10 mouse cellular contexts compared by ENCODE assay signal in the genomic region with DNA sequence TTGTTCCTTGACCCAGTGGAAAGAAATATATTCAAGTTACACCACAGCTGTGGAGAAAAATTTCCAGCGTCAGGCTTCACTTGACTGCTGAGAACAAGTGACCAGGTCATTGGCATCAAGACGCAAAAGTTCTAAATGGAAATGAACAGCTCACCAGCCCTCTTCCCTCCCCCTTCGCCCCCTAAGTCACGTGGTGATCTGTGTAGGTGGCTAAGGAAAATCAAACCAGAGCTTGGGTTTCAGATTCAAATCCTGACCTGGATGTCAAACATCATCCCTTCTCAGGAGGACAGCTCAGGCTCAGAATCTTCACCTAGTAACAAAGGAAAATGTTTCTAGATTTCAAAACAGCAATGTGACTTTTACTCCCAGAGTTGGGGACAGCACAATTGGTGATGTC. TPM values are rescaled to one million over a fixed set of nuclear protein-coding genes. Genes with fewer than 3 reads are reported as not detected.
A peak's percentile ranks its signal among the peaks of the same experiment; 100 is the strongest.
DNase-seq lines count a peak whose midpoint lies in the region; ATAC-seq and TF ChIP-seq lines count a peak whose summit lies in the region.
"Had no signal": no experiment of that assay in that cellular context is flagged by ENCODE, and none has a peak within 500 bp of the region (broad histone marks: within the 10 kb centered on the region; RNA-seq: fewer than 3 reads in every experiment).

No protein-coding gene starts in this region.

- TF ChIP-seq CTCF in thymus, adult 2 months (IDR thresholded peaks at IDR 0.05; ENCODE audit: borderline replicate concordance, control insufficient read depth, extremely low read depth, insufficient read depth, low read length, poor library complexity): no peak

- H3K9ac ChIP-seq in intestine, embryonic 14.5 days (ENCODE audit: low read length): no peak overlapping the region
- H3K9ac ChIP-seq in intestine, embryonic 15.5 days: no peak overlapping the region

- TF ChIP-seq POLR2A in thymus, adult 2 months (IDR thresholded peaks at IDR 0.05; ENCODE audit: control insufficient read depth, extremely low read depth, insufficient read depth, low read length, poor library complexity): no peak

- peaks cover under 1% of the 10 kb centered on the region; the same call in 1 of the 2 replicates for H3K4me1 ChIP-seq in intestine, embryonic 14.5 days (replicated peaks; ENCODE audit: control insufficient read depth, insufficient read depth, low read length)
- peaks cover 9% of the 10 kb centered on the region for H3K4me1 ChIP-seq in intestine, embryonic 15.5 days (replicated peaks)
- H3K4me1 ChIP-seq in thymus, adult 2 months (replicated peaks; ENCODE audit: control insufficient read depth, insufficient read depth, low read length): peaks cover 28% of the 10 kb centered on the region

- WGBS in intestine, embryonic 14.5 days: 63% methylated on average over 4 of the region's 4 CpGs
- WGBS in intestine, embryonic 15.5 days: 63% methylated on average over 4 of the region's 4 CpGs
- 43% methylated on average over 4 of the region's 4 CpGs for WGBS in thymus, adult 2 months

- H3K27ac ChIP-seq in intestine, embryonic 14.5 days (ENCODE audit: low read depth): no peak overlapping the region
- no peak overlapping the region for H3K27ac ChIP-seq in intestine, embryonic 15.5 days
- peak overlapping the region; percentile 22 for H3K27ac ChIP-seq in thymus, adult 2 months (ENCODE audit: control insufficient read depth, insufficient read depth, low read length)

- H3K4me3 ChIP-seq in intestine, embryonic 14.5 days (ENCODE audit: low read depth, low read length): no peak overlapping the region
- no peak overlapping the region for H3K4me3 ChIP-seq in intestine, embryonic 15.5 days (replicated peaks)
- peak overlapping the region; percentile 38 for H3K4me3 ChIP-seq in thymus, adult 2 months (ENCODE audit: control insufficient read depth, insufficient read depth, low read length)

- no peaks in the 10 kb centered on the region for H3K27me3 ChIP-seq in intestine, embryonic 14.5 days (replicated peaks; ENCODE audit: control insufficient read depth, insufficient read depth, low read length)
- no peaks in the 10 kb centered on the region for H3K27me3 ChIP-seq in intestine, embryonic 15.5 days (replicated peaks)
- no peaks in the 10 kb centered on the region for H3K27me3 ChIP-seq in thymus, adult 2 months (ENCODE audit: control insufficient read depth, insufficient read depth, low read length)

- H3K4me2 ChIP-seq in intestine, embryonic 14.5 days (ENCODE audit: low read length): 0 out of 2 replicates have a peak overlapping the region, but pooled peaks have one; percentile 20
- H3K4me2 ChIP-seq in intestine, embryonic 15.5 days (replicated peaks): no peak overlapping the region

- no peaks in the 10 kb centered on the region for H3K9me3 ChIP-seq in intestine, embryonic 14.5 days (ENCODE audit: control insufficient read depth, low read length)
- H3K9me3 ChIP-seq in intestine, embryonic 15.5 days: no peaks in the 10 kb centered on the region

- no peak for ATAC-seq in intestine, embryonic 14.5 days (replicated peaks; ENCODE audit: low FRiP score, low TSS enrichment, low read depth)
- no peak for ATAC-seq in intestine, embryonic 15.5 days
- ATAC-seq in erythroid progenitor cell, adult 5-6 weeks (replicated peaks; ENCODE audit: low FRiP score, poor library complexity, severe bottlenecking): no peak

- no peaks in the 10 kb centered on the region for H3K36me3 ChIP-seq in intestine, embryonic 14.5 days (ENCODE audit: control insufficient read depth, insufficient read depth, low read length)
- H3K36me3 ChIP-seq in intestine, embryonic 15.5 days: no peaks in the 10 kb centered on the region
- peaks cover 35% of the 10 kb centered on the region for H3K36me3 ChIP-seq in thymus, adult 2 months (ENCODE audit: control insufficient read depth, insufficient read depth, low read length)

- no peak for DNase-seq in intestine, embryonic 14.5 days (ENCODE audit: low spot score)
- no peak for DNase-seq in thymus, adult 2 months
- no peak for DNase-seq in thymus, postnatal 25 days
- peak; percentile 45 to 53 for DNase-seq in kidney, postnatal 25 days
- DNase-seq in spleen, postnatal 4 days (ENCODE audit: low spot score in 2 of 2): no peak
- no peak for DNase-seq in ovary, postnatal 14 days (ENCODE audit: low spot score)

RNA-seq across cellular contexts. Expression of a gene that starts 2.2 kb away (rescaled TPM):
- 48.8 and 50.1 TPM in 2 replicates for polyA plus RNA-seq in intestine, embryonic 14.5 days (2014; fragmentation: Nextera tagmentation; extraction: Ambion mirVana)
- 44.4 and 45.9 TPM in 2 replicates for polyA plus RNA-seq in intestine, embryonic 15.5 days (2015; fragmentation: Nextera tagmentation; extraction: Ambion mirVana)
- 880 and 889 TPM in 2 replicates for polyA plus RNA-seq in thymus, adult 2 months (2012; rRNA removed)
- total RNA-seq in erythroid progenitor cell, adult 5-6 weeks (2015; ENCODE audit: low replicate concordance): 138 and 211 TPM in 2 replicates
- 175 and 244 TPM in 2 replicates for total RNA-seq in erythroid progenitor cell, adult 5-6 weeks (2017; ENCODE audit: low replicate concordance)

RNA-seq across cellular contexts. Expression of a gene that starts 52.1 kb away (rescaled TPM):
- polyA plus RNA-seq in intestine, embryonic 14.5 days (2014; fragmentation: Nextera tagmentation; extraction: Ambion mirVana): not detected in 2 replicates
- polyA plus RNA-seq in intestine, embryonic 15.5 days (2015; fragmentation: Nextera tagmentation; extraction: Ambion mirVana): not detected in 2 replicates
- polyA plus RNA-seq in thymus, adult 2 months (2012; rRNA removed): not detected in 2 replicates
- not detected in 2 replicates for total RNA-seq in erythroid progenitor cell, adult 5-6 weeks (2015; ENCODE audit: low replicate concordance)
- not detected in 2 replicates for total RNA-seq in erythroid progenitor cell, adult 5-6 weeks (2017; ENCODE audit: low replicate concordance)
- total RNA-seq: gastrocnemius, postnatal 4 days; left cerebral cortex, adult 18-20 months had no signal

Comparison
In these comparisons a context has a peak if more than half of its experiments do, and no peak if none do; other contexts are left out.
1. DNase-seq: peak in kidney, postnatal 25 days (2 of 2); none in intestine, embryonic 14.5 days (single experiment), thymus, adult 2 months (single experiment), thymus, postnatal 25 days (single experiment), spleen, postnatal 4 days (0 of 2) and ovary, postnatal 14 days (single experiment).
2. RNA of a gene that starts 2.2 kb away (polyA plus RNA-seq): 880 to 889 TPM in thymus, adult 2 months; 48.8 to 50.1 TPM in intestine, embryonic 14.5 days and 44.4 to 45.9 TPM in intestine, embryonic 15.5 days; every median in the first group is over 10 times any median in the second.